Mouse (Mus musculus) layer of hippocampus, adult 9-11 months (tissue): Measurements from ENCODE around the gene Naip1.
"Not testable (repeated sequence)": the region's sequence is repeated elsewhere in the genome, so short reads cannot be mapped to it uniquely, and the experiment has no call there.

Source experiments
- DNase-seq: peaks from one replicate; pipeline ENCODE4 v3.0.0; 2022

Gene Naip1

GRCm38 (mm10) chr13:100391021-100391420 lies 61.6 kb downstream of the Naip1 start:
- not testable (repeated sequence) for DNase-seq

GRCm38 (mm10) chr13:100370536-100370935 lies 82.1 kb downstream of the Naip1 start:
- no peak for DNase-seq
